Mouse (Mus musculus): ENCODE results near the gene Gm26566. TPM values are rescaled to one million over a fixed set of nuclear protein-coding genes. Genes with fewer than 3 reads are reported as not detected.
A peak's percentile ranks its signal among the peaks of the same experiment; 100 is the strongest.
"Not testable (repeated sequence)": the region's sequence is repeated elsewhere in the genome, so short reads cannot be mapped to it uniquely, and the experiment has no call there.

The Gm26566 gene
- polyA plus RNA-seq, 1 experiment from 2014 or later: 2.4 TPM

DNA sequence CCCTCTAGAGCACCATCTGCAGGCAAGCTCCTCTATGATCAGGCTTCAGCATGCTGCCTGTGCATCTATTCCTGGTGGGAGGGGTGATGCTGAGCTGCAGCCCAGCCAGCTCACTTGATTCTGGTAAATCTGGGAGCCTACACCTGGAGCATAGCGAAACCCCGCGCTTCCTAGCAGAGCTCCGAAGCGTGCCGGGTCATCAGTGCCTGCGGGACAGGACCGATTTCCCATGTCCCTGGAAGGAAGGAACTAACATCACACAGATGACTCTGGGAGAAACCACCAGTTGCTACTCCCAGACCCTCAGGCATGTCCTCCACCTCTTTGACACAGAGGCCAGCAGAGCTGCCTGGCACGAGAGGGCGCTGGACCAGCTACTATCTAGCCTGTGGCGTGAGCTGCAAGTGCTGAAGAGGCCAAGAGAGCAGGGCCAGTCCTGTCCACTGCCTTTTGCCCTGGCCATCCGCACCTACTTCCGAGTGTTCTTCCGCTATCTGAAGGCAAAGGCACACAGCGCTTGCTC is 33.3 kb downstream of the Gm26566 start, which contains the start of gene Gm13271:
TSS of gene Gm13271 (plus strand) at position 51 of the 523 bp plus-strand sequence.
- not testable (repeated sequence) for H3K4me3 ChIP-seq (replicated peaks; ENCODE audit: low read length); ATAC-seq (ENCODE audit: low FRiP score); H3K27ac ChIP-seq; H3K4me2 ChIP-seq (replicated peaks); H3K36me3 ChIP-seq (replicated peaks; ENCODE audit: control insufficient read depth, insufficient read depth); H3K27me3 ChIP-seq (ENCODE audit: control insufficient read depth, insufficient read depth, low read length); H3K9me3 ChIP-seq (ENCODE audit: control insufficient read depth, low read length); DNase-seq (ENCODE audit: low spot score); H3K4me1 ChIP-seq (replicated peaks; ENCODE audit: control insufficient read depth, insufficient read depth, low read length); H3K9ac ChIP-seq
- WGBS: 83% methylated on average over 15 of the region's 15 CpGs

DNA sequence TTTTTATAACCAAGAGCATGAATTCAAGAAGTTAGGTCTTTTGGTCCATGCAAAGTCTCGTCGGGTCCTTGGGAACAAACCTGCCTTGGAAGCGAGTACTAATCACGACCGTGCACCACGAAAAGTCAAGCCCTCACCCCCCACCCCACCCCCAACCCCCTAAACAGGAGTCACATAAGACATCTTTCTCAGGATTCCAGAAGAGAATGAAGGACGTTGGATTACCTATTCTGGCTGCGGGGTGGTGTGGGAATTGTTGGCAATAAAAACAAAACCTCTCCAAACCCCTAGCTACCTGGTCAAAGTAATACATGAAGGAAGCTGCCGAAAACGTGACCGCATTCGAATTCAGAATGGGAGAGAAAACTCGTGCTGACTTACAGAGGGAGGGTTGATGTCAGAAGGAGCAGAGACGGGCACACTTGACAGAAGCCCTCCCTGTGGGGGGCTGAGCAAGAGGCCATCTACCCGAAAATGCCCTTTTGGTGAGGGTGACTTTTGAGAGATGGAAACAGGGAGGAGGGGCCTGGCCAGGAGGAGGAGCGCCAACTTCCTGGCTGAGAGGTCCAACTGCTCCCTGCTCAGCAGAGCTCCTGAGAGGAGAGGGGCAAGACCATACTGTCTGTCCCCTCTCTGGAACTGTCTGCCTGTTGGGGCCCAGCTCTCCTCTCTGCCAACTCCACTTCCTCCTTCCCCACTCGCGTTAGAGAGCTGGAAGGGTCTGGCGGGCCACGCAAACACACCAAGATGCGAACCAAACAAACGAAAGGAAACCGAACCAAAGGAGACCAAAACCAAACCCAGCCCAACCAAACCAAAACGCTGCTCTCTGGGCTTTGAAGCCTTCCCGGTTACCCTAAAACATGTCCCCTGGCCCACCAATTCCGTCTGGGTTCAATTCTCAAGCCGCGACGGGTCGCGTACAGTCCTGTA is 35.2 kb downstream of the Gm26566 start:
- WGBS: 14% methylated on average over 28 of the region's 31 CpGs
- H3K27me3 ChIP-seq (ENCODE audit: control insufficient read depth, insufficient read depth, low read length); H3K4me1 ChIP-seq (replicated peaks; ENCODE audit: control insufficient read depth, insufficient read depth, low read length); H3K9me3 ChIP-seq (ENCODE audit: control insufficient read depth, low read length); H3K36me3 ChIP-seq (replicated peaks; ENCODE audit: control insufficient read depth, insufficient read depth); ATAC-seq (ENCODE audit: low FRiP score); DNase-seq (ENCODE audit: low spot score): not testable (repeated sequence)
- Histone ChIP-seq H3K4me3 (replicated peaks; ENCODE audit: low read length) (peak overlapping the region; percentile 35), H3K27ac (peak overlapping the region; percentile 70), H3K4me2 (replicated peaks) (peak overlapping the region; percentile 66), H3K9ac (peak overlapping the region; percentile 61)

DNA sequence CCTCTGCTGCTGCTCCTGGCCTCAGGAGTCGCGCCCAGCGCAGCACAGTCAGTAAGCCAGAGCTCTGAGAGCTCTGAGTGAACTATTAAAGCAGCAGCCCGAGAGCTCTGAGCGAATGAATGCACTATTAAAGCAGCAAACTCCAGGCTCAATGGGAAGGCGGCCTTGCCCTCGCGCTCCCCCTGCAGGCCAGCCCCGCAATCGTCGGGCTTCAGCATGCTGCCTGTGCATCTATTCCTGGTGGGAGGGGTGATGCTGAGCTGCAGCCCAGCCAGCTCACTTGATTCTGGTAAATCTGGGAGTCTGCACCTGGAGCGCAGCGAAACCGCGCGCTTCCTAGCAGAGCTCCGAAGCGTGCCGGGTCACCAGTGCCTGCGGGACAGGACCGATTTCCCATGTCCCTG is 36.0 kb downstream of the Gm26566 start:
- ATAC-seq (ENCODE audit: low FRiP score): peak; percentile 100
- 1% methylated on average over 19 of the region's 21 CpGs for WGBS
- DNase-seq (ENCODE audit: low spot score): peak; percentile 80
- Histone ChIP-seq H3K9ac (peak overlapping the region; percentile 61), H3K4me3 (replicated peaks; ENCODE audit: low read length) (peak overlapping the region; percentile 35), H3K4me2 (replicated peaks) (peak overlapping the region; percentile 66), H3K27ac (peak overlapping the region; percentile 70)
- H3K27me3 ChIP-seq (ENCODE audit: control insufficient read depth, insufficient read depth, low read length); H3K36me3 ChIP-seq (replicated peaks; ENCODE audit: control insufficient read depth, insufficient read depth); H3K4me1 ChIP-seq (replicated peaks; ENCODE audit: control insufficient read depth, insufficient read depth, low read length); H3K9me3 ChIP-seq (ENCODE audit: control insufficient read depth, low read length): not testable (repeated sequence)

DNA sequence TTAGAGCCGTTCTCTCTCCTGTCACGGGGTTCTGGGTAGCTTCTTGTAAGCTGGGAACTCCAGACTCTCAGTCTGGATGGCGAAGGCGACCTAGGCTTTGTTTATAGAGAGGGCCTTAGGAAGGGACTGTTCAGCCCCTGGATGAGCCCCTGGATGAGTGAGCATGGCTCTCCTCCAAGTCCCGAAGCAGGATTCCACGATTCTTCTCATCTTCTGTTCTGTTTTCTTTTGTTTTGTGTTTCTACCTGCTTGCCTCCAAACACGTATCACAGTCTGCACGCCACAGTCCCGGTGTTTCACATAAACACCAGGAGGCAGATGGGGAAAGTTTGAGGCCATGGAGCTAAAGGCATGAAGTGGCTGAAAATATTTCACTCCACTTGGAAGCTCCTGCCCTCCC is 37.1 kb downstream of the Gm26566 start:
- not testable (repeated sequence) for H3K27me3 ChIP-seq (ENCODE audit: control insufficient read depth, insufficient read depth, low read length); H3K4me1 ChIP-seq (replicated peaks; ENCODE audit: control insufficient read depth, insufficient read depth, low read length); H3K9ac ChIP-seq; H3K9me3 ChIP-seq (ENCODE audit: control insufficient read depth, low read length); H3K36me3 ChIP-seq (replicated peaks; ENCODE audit: control insufficient read depth, insufficient read depth); ATAC-seq (ENCODE audit: low FRiP score); DNase-seq (ENCODE audit: low spot score); H3K4me2 ChIP-seq (replicated peaks); H3K27ac ChIP-seq; H3K4me3 ChIP-seq (replicated peaks; ENCODE audit: low read length)
- WGBS: 83% methylated on average over 9 of the region's 9 CpGs

DNA sequence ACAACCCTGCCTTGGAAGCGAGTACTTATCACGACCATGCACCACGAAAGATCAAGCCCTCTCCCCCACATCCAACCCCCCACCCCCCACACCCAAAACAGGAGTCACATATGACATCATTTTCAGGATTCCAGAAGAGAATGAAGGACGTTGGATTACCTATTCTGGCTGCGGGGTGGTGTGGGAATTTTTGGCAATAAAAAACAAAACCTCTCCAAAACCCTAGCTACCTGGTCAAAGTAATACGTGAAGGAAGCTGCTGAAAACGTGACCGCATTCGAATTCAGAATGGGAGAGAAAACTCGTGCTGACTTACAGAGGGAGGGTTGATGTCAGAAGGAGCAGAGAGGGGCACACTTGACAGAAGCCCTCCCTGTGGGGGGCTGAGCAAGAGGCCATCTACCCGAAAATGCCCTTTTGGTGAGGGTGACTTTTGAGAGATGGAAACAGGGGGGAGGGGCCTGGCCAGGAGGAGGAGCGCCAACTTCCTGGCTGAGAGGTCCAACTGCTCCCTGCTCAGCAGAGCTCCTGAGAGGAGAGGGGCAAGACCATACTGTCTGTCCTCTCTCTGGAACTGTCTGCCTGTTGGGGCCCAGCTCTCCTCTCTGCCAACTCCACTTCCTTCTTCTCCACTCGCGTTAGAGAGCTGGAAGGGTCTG is 38.1 kb downstream of the Gm26566 start, which contains the start of gene Gm13283:
TSS of gene Gm13283 (plus strand) at position 510 of the 659 bp plus-strand sequence.
- not testable (repeated sequence) for H3K9me3 ChIP-seq (ENCODE audit: control insufficient read depth, low read length); H3K27ac ChIP-seq; H3K9ac ChIP-seq; H3K36me3 ChIP-seq (replicated peaks; ENCODE audit: control insufficient read depth, insufficient read depth); ATAC-seq (ENCODE audit: low FRiP score); DNase-seq (ENCODE audit: low spot score); H3K4me1 ChIP-seq (replicated peaks; ENCODE audit: control insufficient read depth, insufficient read depth, low read length); H3K27me3 ChIP-seq (ENCODE audit: control insufficient read depth, insufficient read depth, low read length)
- peak within 1 kb of the TSS; percentile 60 for H3K4me2 ChIP-seq (replicated peaks)
- WGBS: 26% methylated on average over 7 of the region's 14 CpGs
- peak within 1 kb of the TSS; percentile 22 for H3K4me3 ChIP-seq (replicated peaks; ENCODE audit: low read length)

DNA sequence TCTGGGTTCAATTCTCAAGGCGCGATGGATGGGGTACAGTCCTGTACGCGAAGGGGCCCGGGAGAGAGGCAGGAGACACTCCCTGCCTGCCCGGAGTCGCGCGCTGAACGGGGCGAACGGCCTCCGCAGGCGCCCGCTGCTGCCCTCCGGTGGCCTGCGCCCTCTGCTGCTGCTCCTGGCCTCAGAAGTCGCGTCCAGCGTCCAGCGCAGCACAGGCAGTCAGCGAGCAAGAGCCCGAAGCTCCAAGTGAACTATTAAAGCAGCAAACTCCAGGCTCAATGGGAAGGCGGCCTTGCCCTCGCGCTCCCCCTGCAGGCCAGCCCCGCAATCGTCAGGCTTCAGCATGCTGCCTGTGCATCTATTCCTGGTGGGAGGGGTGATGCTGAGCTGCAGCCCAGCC is 38.8 kb downstream of the Gm26566 start:
- not testable (repeated sequence) for H3K4me1 ChIP-seq (replicated peaks; ENCODE audit: control insufficient read depth, insufficient read depth, low read length); ATAC-seq (ENCODE audit: low FRiP score); H3K27ac ChIP-seq; H3K36me3 ChIP-seq (replicated peaks; ENCODE audit: control insufficient read depth, insufficient read depth); H3K9me3 ChIP-seq (ENCODE audit: control insufficient read depth, low read length); H3K27me3 ChIP-seq (ENCODE audit: control insufficient read depth, insufficient read depth, low read length); H3K9ac ChIP-seq
- WGBS: 0% methylated on average over 14 of the region's 28 CpGs
- Histone ChIP-seq H3K4me2 (replicated peaks) (peak overlapping the region; percentile 60), H3K4me3 (replicated peaks; ENCODE audit: low read length) (peak overlapping the region; percentile 22)
- peak; percentile 47 for DNase-seq (ENCODE audit: low spot score)

DNA sequence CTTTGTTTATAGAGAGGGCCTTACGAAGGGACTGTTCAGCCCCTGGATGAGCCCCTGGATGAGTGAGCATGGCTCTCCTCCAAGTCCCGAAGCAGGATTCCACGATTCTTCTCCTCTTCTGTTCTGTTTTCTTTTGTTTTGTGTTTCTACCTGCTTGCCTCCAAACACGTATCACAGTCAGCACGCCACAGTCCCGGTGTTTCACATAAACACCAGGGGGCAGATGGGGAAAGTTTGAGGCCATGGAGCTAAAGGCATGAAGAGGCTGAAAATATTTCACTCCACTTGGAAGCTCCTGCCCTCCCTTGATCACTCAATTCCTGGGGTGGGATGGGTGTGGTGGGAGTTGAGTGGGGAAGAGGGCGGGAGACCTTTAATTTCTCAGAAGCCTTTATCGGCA is 40.2 kb downstream of the Gm26566 start:
- DNase-seq (ENCODE audit: low spot score); H3K4me2 ChIP-seq (replicated peaks); H3K27ac ChIP-seq; H3K36me3 ChIP-seq (replicated peaks; ENCODE audit: control insufficient read depth, insufficient read depth); H3K4me1 ChIP-seq (replicated peaks; ENCODE audit: control insufficient read depth, insufficient read depth, low read length); H3K9me3 ChIP-seq (ENCODE audit: control insufficient read depth, low read length); H3K4me3 ChIP-seq (replicated peaks; ENCODE audit: low read length); H3K9ac ChIP-seq; H3K27me3 ChIP-seq (ENCODE audit: control insufficient read depth, insufficient read depth, low read length); ATAC-seq (ENCODE audit: low FRiP score): not testable (repeated sequence)
- 80% methylated on average over 6 of the region's 8 CpGs for WGBS

DNA sequence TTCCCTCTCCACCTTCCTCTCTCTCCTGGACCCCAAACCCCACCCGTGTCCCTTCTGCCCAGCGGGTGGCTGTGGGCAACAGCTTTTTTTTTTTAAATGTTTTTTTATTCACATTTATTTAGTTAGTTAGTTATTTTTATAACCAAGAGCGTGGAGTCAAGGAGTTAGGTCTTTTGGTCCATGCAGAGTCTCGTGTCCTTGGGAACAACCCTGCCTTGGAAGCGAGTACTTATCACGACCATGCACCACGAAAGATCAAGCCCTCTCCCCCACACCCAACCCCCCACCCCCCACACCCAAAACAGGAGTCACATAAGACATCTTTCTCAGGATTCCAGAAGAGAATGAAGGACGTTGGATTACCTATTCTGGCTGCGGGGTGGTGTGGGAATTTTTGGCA is 40.7 kb downstream of the Gm26566 start:
- not testable (repeated sequence) for H3K4me3 ChIP-seq (replicated peaks; ENCODE audit: low read length); H3K9ac ChIP-seq; H3K4me1 ChIP-seq (replicated peaks; ENCODE audit: control insufficient read depth, insufficient read depth, low read length); ATAC-seq (ENCODE audit: low FRiP score); H3K27me3 ChIP-seq (ENCODE audit: control insufficient read depth, insufficient read depth, low read length); DNase-seq (ENCODE audit: low spot score); H3K4me2 ChIP-seq (replicated peaks); H3K36me3 ChIP-seq (replicated peaks; ENCODE audit: control insufficient read depth, insufficient read depth); H3K27ac ChIP-seq; H3K9me3 ChIP-seq (ENCODE audit: control insufficient read depth, low read length)
- WGBS: 55% methylated on average over 9 of the region's 9 CpGs

DNA sequence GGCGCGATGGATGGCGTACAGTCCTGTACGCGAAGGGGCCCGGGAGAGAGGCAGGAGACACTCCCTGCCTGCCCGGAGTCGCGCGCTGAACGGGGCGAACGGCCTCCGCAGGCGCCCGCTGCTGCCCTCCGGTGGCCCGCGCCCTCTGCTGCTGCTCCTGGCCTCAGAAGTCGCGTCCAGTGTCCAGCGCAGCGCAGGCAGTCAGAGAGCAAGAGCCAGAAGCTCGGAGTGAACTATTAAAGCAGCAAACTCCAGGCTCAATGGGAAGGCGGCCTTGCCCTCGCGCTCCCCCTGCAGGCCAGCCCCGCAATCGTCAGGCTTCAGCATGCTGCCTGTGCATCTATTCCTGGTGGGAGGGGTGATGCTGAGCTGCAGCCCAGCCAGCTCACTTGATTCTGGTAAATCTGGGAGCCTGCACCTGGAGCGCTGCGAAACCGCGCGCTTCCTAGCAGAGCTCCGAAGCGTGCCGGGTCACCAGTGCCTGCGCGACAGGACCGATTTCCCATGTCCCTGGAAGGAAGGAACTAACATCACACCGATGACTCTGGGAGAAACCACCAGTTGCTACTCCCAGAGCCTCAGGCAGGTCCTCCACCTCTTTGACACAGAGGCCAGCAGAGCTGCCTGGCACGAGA is 41.9 kb downstream of the Gm26566 start:
- peak overlapping the region; percentile 31 for H3K4me3 ChIP-seq (replicated peaks; ENCODE audit: low read length)
- not testable (repeated sequence) for H3K9ac ChIP-seq; H3K4me1 ChIP-seq (replicated peaks; ENCODE audit: control insufficient read depth, insufficient read depth, low read length); H3K27me3 ChIP-seq (ENCODE audit: control insufficient read depth, insufficient read depth, low read length); H3K9me3 ChIP-seq (ENCODE audit: control insufficient read depth, low read length); ATAC-seq (ENCODE audit: low FRiP score); H3K27ac ChIP-seq; H3K36me3 ChIP-seq (replicated peaks; ENCODE audit: control insufficient read depth, insufficient read depth)
- DNase-seq (ENCODE audit: low spot score): peak; percentile 56
- H3K4me2 ChIP-seq (replicated peaks): peak overlapping the region; percentile 56
- 4% methylated on average over 22 of the region's 42 CpGs for WGBS
